Mouse (Mus musculus): ENCODE results near the gene Defb36. TPM values are rescaled to one million over a fixed set of nuclear protein-coding genes. Genes with fewer than 3 reads are reported as not detected.

Gene Defb36
- total RNA-seq, 2 experiments from 2014 or later, result not detected

- ATAC-seq (replicated peaks; ENCODE audit: low FRiP score, poor library complexity, severe bottlenecking), result no peak
Observed at GRCm38 (mm10) chr2:152657398-152657797, 53.3 kb downstream of the Defb36 start.

- ATAC-seq (replicated peaks; ENCODE audit: low FRiP score, poor library complexity, severe bottlenecking), result no peak
Observed at GRCm38 (mm10) chr2:152661163-152661562, 57.0 kb downstream of the Defb36 start.

Other genes starting within 250 kb of the Defb36 start
- not detected in 2 replicates for gene Nrsn2, start 227.7 kb upstream of the Defb36 start, total RNA-seq (2015; ENCODE audit: low replicate concordance)
- not detected in 2 replicates for gene Nrsn2, start 227.7 kb upstream of the Defb36 start, total RNA-seq (2017; ENCODE audit: low replicate concordance)
- 2.3 and 2.5 TPM in 2 replicates for gene Sox12, start 206.3 kb upstream of the Defb36 start, total RNA-seq (2015; ENCODE audit: low replicate concordance)
- gene Sox12, start 206.3 kb upstream of the Defb36 start, total RNA-seq (2017; ENCODE audit: low replicate concordance), result 0.42 and 1.2 TPM in 2 replicates
- 0.58 and 2.3 TPM in 2 replicates for gene Zcchc3, start 189.3 kb upstream of the Defb36 start, total RNA-seq (2015; ENCODE audit: low replicate concordance)
- 0.84 and 1.2 TPM in 2 replicates for gene Zcchc3, start 189.3 kb upstream of the Defb36 start, total RNA-seq (2017; ENCODE audit: low replicate concordance)
- gene 6820408C15Rik, start 188.7 kb upstream of the Defb36 start, total RNA-seq (2015; ENCODE audit: low replicate concordance), result not detected in 2 replicates
- gene 6820408C15Rik, start 188.7 kb upstream of the Defb36 start, total RNA-seq (2017; ENCODE audit: low replicate concordance), result not detected in 2 replicates
- not detected in 2 replicates for gene Defb23, start 139.7 kb upstream of the Defb36 start, total RNA-seq (2015; ENCODE audit: low replicate concordance)
- gene Defb23, start 139.7 kb upstream of the Defb36 start, total RNA-seq (2017; ENCODE audit: low replicate concordance), result not detected in 2 replicates
- not detected in 2 replicates for gene Defb20, start 127.3 kb upstream of the Defb36 start, total RNA-seq (2015; ENCODE audit: low replicate concordance)
- not detected in 2 replicates for gene Defb20, start 127.3 kb upstream of the Defb36 start, total RNA-seq (2017; ENCODE audit: low replicate concordance)
- not detected in 2 replicates for gene Defb22, start 114.2 kb upstream of the Defb36 start, total RNA-seq (2015; ENCODE audit: low replicate concordance)
- gene Defb22, start 114.2 kb upstream of the Defb36 start, total RNA-seq (2017; ENCODE audit: low replicate concordance), result not detected in 2 replicates
- not detected in 2 replicates for gene Defb26, start 92.6 kb upstream of the Defb36 start, total RNA-seq (2015; ENCODE audit: low replicate concordance)
- gene Defb26, start 92.6 kb upstream of the Defb36 start, total RNA-seq (2017; ENCODE audit: low replicate concordance), result not detected in 2 replicates
- not detected in 2 replicates for gene Defb28, start 86.1 kb upstream of the Defb36 start, total RNA-seq (2015; ENCODE audit: low replicate concordance)
- gene Defb28, start 86.1 kb upstream of the Defb36 start, total RNA-seq (2017; ENCODE audit: low replicate concordance), result not detected in 2 replicates
- not detected in 2 replicates for gene Defb29, start 64.2 kb upstream of the Defb36 start, total RNA-seq (2015; ENCODE audit: low replicate concordance)
- not detected in 2 replicates for gene Defb29, start 64.2 kb upstream of the Defb36 start, total RNA-seq (2017; ENCODE audit: low replicate concordance)
- gene Gm17416, start 35.0 kb upstream of the Defb36 start, total RNA-seq (2015; ENCODE audit: low replicate concordance), result not detected in 2 replicates
- not detected in 2 replicates for gene Gm17416, start 35.0 kb upstream of the Defb36 start, total RNA-seq (2017; ENCODE audit: low replicate concordance)
- gene Defb21, start 31.6 kb upstream of the Defb36 start, total RNA-seq (2015; ENCODE audit: low replicate concordance), result not detected in 2 replicates
- gene Defb21, start 31.6 kb upstream of the Defb36 start, total RNA-seq (2017; ENCODE audit: low replicate concordance), result not detected in 2 replicates
- gene Defb19, start 24.0 kb upstream of the Defb36 start, total RNA-seq (2015; ENCODE audit: low replicate concordance), result not detected in 2 replicates
- gene Defb19, start 24.0 kb upstream of the Defb36 start, total RNA-seq (2017; ENCODE audit: low replicate concordance), result not detected in 2 replicates
- gene Defb45, start 4.9 kb upstream of the Defb36 start, total RNA-seq (2015; ENCODE audit: low replicate concordance), result not detected in 2 replicates
- not detected in 2 replicates for gene Defb45, start 4.9 kb upstream of the Defb36 start, total RNA-seq (2017; ENCODE audit: low replicate concordance)
- not detected in 2 replicates for gene Defb25, start 18.7 kb downstream of the Defb36 start, total RNA-seq (2015; ENCODE audit: low replicate concordance)
- gene Defb25, start 18.7 kb downstream of the Defb36 start, total RNA-seq (2017; ENCODE audit: low replicate concordance), result not detected in 2 replicates
- 0.77 TPM in 1 of 2 replicates, not detected in the other for gene Rem1, start 22.6 kb downstream of the Defb36 start, total RNA-seq (2015; ENCODE audit: low replicate concordance)
- gene Rem1, start 22.6 kb downstream of the Defb36 start, total RNA-seq (2017; ENCODE audit: low replicate concordance), result 0.60 TPM in 1 of 2 replicates, not detected in the other
- gene H13, start 65.1 kb downstream of the Defb36 start, total RNA-seq (2015; ENCODE audit: low replicate concordance), result 32.9 and 37.4 TPM in 2 replicates
- 13.8 and 20.8 TPM in 2 replicates for gene H13, start 65.1 kb downstream of the Defb36 start, total RNA-seq (2017; ENCODE audit: low replicate concordance)
- gene Mcts2, start 82.7 kb downstream of the Defb36 start, total RNA-seq (2015; ENCODE audit: low replicate concordance), result 2.3 TPM in 1 of 2 replicates, not detected in the other
- gene Mcts2, start 82.7 kb downstream of the Defb36 start, total RNA-seq (2017; ENCODE audit: low replicate concordance), result 1.4 and 3.2 TPM in 2 replicates
- gene Id1, start 131.9 kb downstream of the Defb36 start, total RNA-seq (2015; ENCODE audit: low replicate concordance), result 3.6 TPM in 1 of 2 replicates, not detected in the other
- gene Id1, start 131.9 kb downstream of the Defb36 start, total RNA-seq (2017; ENCODE audit: low replicate concordance), result 3.7 and 4.5 TPM in 2 replicates
- gene Cox4i2, start 149.8 kb downstream of the Defb36 start, total RNA-seq (2015; ENCODE audit: low replicate concordance), result not detected in 2 replicates
- gene Cox4i2, start 149.8 kb downstream of the Defb36 start, total RNA-seq (2017; ENCODE audit: low replicate concordance), result not detected in 2 replicates
- gene Bcl2l1, start 227.4 kb downstream of the Defb36 start, total RNA-seq (2015; ENCODE audit: low replicate concordance), result 543 and 572 TPM in 2 replicates
- gene Bcl2l1, start 227.4 kb downstream of the Defb36 start, total RNA-seq (2017; ENCODE audit: low replicate concordance), result 807 and 937 TPM in 2 replicates
- gene Tpx2, start 243.6 kb downstream of the Defb36 start, total RNA-seq (2015; ENCODE audit: low replicate concordance), result 39.8 and 43.9 TPM in 2 replicates
- 53.4 and 65.9 TPM in 2 replicates for gene Tpx2, start 243.6 kb downstream of the Defb36 start, total RNA-seq (2017; ENCODE audit: low replicate concordance)